Mouse (Mus musculus): ENCODE results near the gene Ncapd2.

DNA sequence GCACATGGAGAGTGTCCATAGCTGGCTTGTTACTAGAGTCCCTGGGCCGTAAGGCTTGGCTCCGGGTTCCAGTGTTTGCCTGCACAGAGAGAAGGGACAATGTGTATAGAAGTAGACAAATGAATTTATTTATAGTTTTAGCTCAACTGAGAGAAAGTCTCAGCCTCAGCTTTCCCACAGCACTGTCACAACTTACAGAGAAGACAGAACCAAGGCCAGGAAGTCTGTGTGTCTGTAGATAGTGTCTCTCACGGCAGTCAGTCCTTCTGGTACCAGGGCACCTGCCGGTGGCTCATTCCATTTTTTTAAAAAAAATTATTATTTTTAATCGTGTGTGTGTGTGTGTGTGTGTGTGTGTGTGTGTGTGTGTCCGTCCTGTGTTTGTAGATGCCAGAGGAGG, 41.0 kb upstream of the Ncapd2 start:
- TF ChIP-seq EP300 (IDR thresholded peaks at IDR 0.05; ENCODE audit: low read depth) = no peak
- no peak for TF ChIP-seq CTCF (IDR thresholded peaks at IDR 0.05; ENCODE audit: low read depth)

All from liver, embryonic 14.5 days (tissue).